Mouse (Mus musculus): ENCODE results near the gene Rtbdn. TPM values are rescaled to one million over a fixed set of nuclear protein-coding genes. Genes with fewer than 3 reads are reported as not detected.
A peak's percentile ranks its signal among the peaks of the same experiment; 100 is the strongest.
"Not testable (repeated sequence)": the region's sequence is repeated elsewhere in the genome, so short reads cannot be mapped to it uniquely, and the experiment has no call there.

The Rtbdn gene
- not detected in 3 replicates for total RNA-seq (2017)

- no peak for ATAC-seq (replicated peaks; ENCODE audit: insufficient number of reproducible peaks, low FRiP score, low TSS enrichment, poor library complexity, severe bottlenecking)
These were observed at the start of gene Rtbdn for GRCm38 (mm10) chr8:84946528-84947240. TSS of gene Rtbdn (plus strand) at chr8:84946991.

- ATAC-seq (replicated peaks; ENCODE audit: insufficient number of reproducible peaks, low FRiP score, low TSS enrichment, poor library complexity, severe bottlenecking), result no peak
These were observed 45.7 kb upstream of the Rtbdn start for GRCm38 (mm10) chr8:84901071-84901470.

- no peak for ATAC-seq (replicated peaks; ENCODE audit: insufficient number of reproducible peaks, low FRiP score, low TSS enrichment, poor library complexity, severe bottlenecking)
These were observed 45.0 kb upstream of the Rtbdn start, which contains the start of gene Klf1 for GRCm38 (mm10) chr8:84901752-84902151. TSS of gene Klf1 (plus strand) at chr8:84901928.

GRCm38 (mm10) chr8:84902367-84902919 lies 44.3 kb upstream of the Rtbdn start:
- ATAC-seq (replicated peaks; ENCODE audit: insufficient number of reproducible peaks, low FRiP score, low TSS enrichment, poor library complexity, severe bottlenecking), result no peak

GRCm38 (mm10) chr8:84902920-84903661 lies 43.7 kb upstream of the Rtbdn start:
- peak; percentile 64 for ATAC-seq (replicated peaks; ENCODE audit: insufficient number of reproducible peaks, low FRiP score, low TSS enrichment, poor library complexity, severe bottlenecking)

- ATAC-seq (replicated peaks; ENCODE audit: insufficient number of reproducible peaks, low FRiP score, low TSS enrichment, poor library complexity, severe bottlenecking), result no peak
These were observed 42.4 kb upstream of the Rtbdn start for GRCm38 (mm10) chr8:84904351-84904750.

GRCm38 (mm10) chr8:84907037-84907436 lies 39.8 kb upstream of the Rtbdn start:
- no peak for ATAC-seq (replicated peaks; ENCODE audit: insufficient number of reproducible peaks, low FRiP score, low TSS enrichment, poor library complexity, severe bottlenecking)

- no peak for ATAC-seq (replicated peaks; ENCODE audit: insufficient number of reproducible peaks, low FRiP score, low TSS enrichment, poor library complexity, severe bottlenecking)
These were observed 39.3 kb upstream of the Rtbdn start for GRCm38 (mm10) chr8:84907493-84907892.

GRCm38 (mm10) chr8:84907979-84908378 lies 38.8 kb upstream of the Rtbdn start:
- not testable (repeated sequence) for ATAC-seq (replicated peaks; ENCODE audit: insufficient number of reproducible peaks, low FRiP score, low TSS enrichment, poor library complexity, severe bottlenecking)

GRCm38 (mm10) chr8:84908421-84909161 lies 38.2 kb upstream of the Rtbdn start, which contains the start of gene Dnase2a:
TSS of gene Dnase2a (plus strand) at chr8:84908560.
- ATAC-seq (replicated peaks; ENCODE audit: insufficient number of reproducible peaks, low FRiP score, low TSS enrichment, poor library complexity, severe bottlenecking), result peak; percentile 92

- no peak for ATAC-seq (replicated peaks; ENCODE audit: insufficient number of reproducible peaks, low FRiP score, low TSS enrichment, poor library complexity, severe bottlenecking)
These were observed 37.5 kb upstream of the Rtbdn start for GRCm38 (mm10) chr8:84909162-84909767.

GRCm38 (mm10) chr8:84909949-84910348 lies 36.8 kb upstream of the Rtbdn start:
- no peak for ATAC-seq (replicated peaks; ENCODE audit: insufficient number of reproducible peaks, low FRiP score, low TSS enrichment, poor library complexity, severe bottlenecking)

- ATAC-seq (replicated peaks; ENCODE audit: insufficient number of reproducible peaks, low FRiP score, low TSS enrichment, poor library complexity, severe bottlenecking), result no peak
These were observed 36.2 kb upstream of the Rtbdn start for GRCm38 (mm10) chr8:84910551-84910950.

GRCm38 (mm10) chr8:84911854-84912253 lies 34.9 kb upstream of the Rtbdn start:
- ATAC-seq (replicated peaks; ENCODE audit: insufficient number of reproducible peaks, low FRiP score, low TSS enrichment, poor library complexity, severe bottlenecking), result no peak

GRCm38 (mm10) chr8:84912391-84912790 lies 34.4 kb upstream of the Rtbdn start:
- ATAC-seq (replicated peaks; ENCODE audit: insufficient number of reproducible peaks, low FRiP score, low TSS enrichment, poor library complexity, severe bottlenecking), result no peak

GRCm38 (mm10) chr8:84912895-84913501 lies 33.8 kb upstream of the Rtbdn start:
- peak; percentile 25 for ATAC-seq (replicated peaks; ENCODE audit: insufficient number of reproducible peaks, low FRiP score, low TSS enrichment, poor library complexity, severe bottlenecking)

- 0 out of 2 replicates have a peak, but pooled peaks have one; percentile 33 for ATAC-seq (replicated peaks; ENCODE audit: insufficient number of reproducible peaks, low FRiP score, low TSS enrichment, poor library complexity, severe bottlenecking)
These were observed 33.3 kb upstream of the Rtbdn start for GRCm38 (mm10) chr8:84913502-84913900.

- ATAC-seq (replicated peaks; ENCODE audit: insufficient number of reproducible peaks, low FRiP score, low TSS enrichment, poor library complexity, severe bottlenecking), result no peak
These were observed 32.8 kb upstream of the Rtbdn start for GRCm38 (mm10) chr8:84913960-84914359.

Data from monocyte, adult 5-6 weeks (primary cell).